20 mouse cellular contexts compared by ENCODE assay signal in genomic region chr13:79868481-79869225, GRCm38 (mm10).
A peak's percentile ranks its signal among the peaks of the same experiment; 100 is the strongest.
DNase-seq lines count a peak whose midpoint lies in the region; TF ChIP-seq lines count a peak whose summit lies in the region.
"Had no signal": no experiment of that assay in that cellular context is flagged by ENCODE, and none has a peak within 500 bp of the region (broad histone marks: within the 10 kb centered on the region; RNA-seq: fewer than 3 reads in every experiment).

No protein-coding gene starts in this region.

- no peak for TF ChIP-seq CTCF in ES-Bruce4 (IDR thresholded peaks at IDR 0.05; ENCODE audit: low read depth, low read length)

- H3K36me3 ChIP-seq in ES-Bruce4 (ENCODE audit: control insufficient read depth, insufficient read depth, low read length, poor library complexity, severe bottlenecking), result no peaks in the 10 kb centered on the region
- H3K36me3 ChIP-seq in ES-E14 (ENCODE audit: control insufficient read depth, insufficient read depth, low read length, poor library complexity, severe bottlenecking), result peaks cover 4% of the 10 kb centered on the region; the same call in 1 of the 2 replicates
- H3K36me3 ChIP-seq: embryonic facial prominence, embryonic 13.5 days; embryonic facial prominence, embryonic 15.5 days; forebrain, embryonic 10.5 days; forebrain, embryonic 12.5 days had no signal

- H3K9ac ChIP-seq in ES-Bruce4 (ENCODE audit: low read depth, poor library complexity, severe bottlenecking), result no peak overlapping the region
- H3K9ac ChIP-seq in ES-E14 (ENCODE audit: insufficient read depth, low read depth, low read length, poor library complexity, severe bottlenecking), result no peak overlapping the region
- H3K9ac ChIP-seq: embryonic facial prominence, embryonic 13.5 days; embryonic facial prominence, embryonic 15.5 days; forebrain, embryonic 12.5 days had no signal

- H3K4me3 ChIP-seq in ES-Bruce4 (ENCODE audit: low read depth, low read length) (no peak overlapping the region), ES-E14 (ENCODE audit: insufficient read depth in 1 of 2, low read depth in 1 of 2, low read length in 2 of 2, poor library complexity in 1 of 2, severe bottlenecking in 1 of 2) (no peak overlapping the region)
- H3K4me3 ChIP-seq: embryonic facial prominence, embryonic 13.5 days; embryonic facial prominence, embryonic 15.5 days; erythroblast, embryonic 14.5 days; forebrain, embryonic 10.5 days; forebrain, embryonic 12.5 days had no signal

- H3K27me3 ChIP-seq in ES-Bruce4 (ENCODE audit: control insufficient read depth, insufficient read depth, low read length, poor library complexity, severe bottlenecking), result no peaks in the 10 kb centered on the region
- H3K27me3 ChIP-seq: CH12.LX; embryonic facial prominence, embryonic 13.5 days; embryonic facial prominence, embryonic 15.5 days; forebrain, embryonic 12.5 days had no signal

- H3K27ac ChIP-seq in ES-Bruce4 (ENCODE audit: insufficient read depth, low read length), result peak overlapping the region; percentile 69
- peak overlapping the region; percentile 40; the same call in 1 of the 2 replicates for H3K27ac ChIP-seq in ES-E14 (ENCODE audit: insufficient read depth, low read depth, low read length, poor library complexity, severe bottlenecking)
- H3K27ac ChIP-seq: embryonic facial prominence, embryonic 13.5 days; embryonic facial prominence, embryonic 15.5 days; forebrain, embryonic 10.5 days; forebrain, embryonic 12.5 days had no signal

- DNase-seq in ES-E14 (ENCODE audit: low read depth, low spot score) (peak; percentile 43), ZHBTc4 (ENCODE audit: low read depth, low spot score) (peak; percentile 53)
- no peak for DNase-seq in embryo, embryonic 11 days
- DNase-seq in cerebellum, adult 11-12 months, result no peak
- DNase-seq: adrenal gland, adult 2 months; adrenal gland, postnatal 10 days; adrenal gland, postnatal 25 days; B cell, adult 2 months; cerebellum, adult 11 months; cerebellum, adult 2 months; cerebellum, adult 9-10 months; cerebellum, postnatal 10 days; cerebellum, postnatal 25 days had no signal

- TF ChIP-seq EP300 in ES-Bruce4 (IDR thresholded peaks at IDR 0.05; ENCODE audit: insufficient read depth, low read depth, low read length), result peak; percentile 60; the same call in 1 of the 2 replicates

- in situ Hi-C loops in ES-E14 (cut with MboI; ENCODE audit: low sequenced_read_pairs in 2 of 2, unreplicated experiment in 2 of 2), result no loop called here

- peaks cover 8% of the 10 kb centered on the region for H3K9me3 ChIP-seq in ES-Bruce4 (replicated peaks; ENCODE audit: control insufficient read depth, insufficient read depth, low read length, poor library complexity, severe bottlenecking)
- no peaks in the 10 kb centered on the region for H3K9me3 ChIP-seq in ES-E14 (ENCODE audit: control insufficient read depth, insufficient read depth, low read depth, low read length)
- H3K9me3 ChIP-seq: embryonic facial prominence, embryonic 15.5 days had no signal

- TF ChIP-seq POLR2A in ES-Bruce4 (IDR thresholded peaks at IDR 0.05; ENCODE audit: insufficient read depth, low read length), result no peak

- H3K4me1 ChIP-seq in ES-Bruce4 (ENCODE audit: control insufficient read depth, insufficient read depth, low read length) (no peaks in the 10 kb centered on the region), ES-E14 (ENCODE audit: control insufficient read depth in 2 of 2, insufficient read depth in 2 of 2, low read length in 2 of 2, poor library complexity in 1 of 2) (peaks cover 7% of the 10 kb centered on the region in 2 experiments; a peak in 3 of 4 replicates)
- H3K4me1 ChIP-seq: embryonic facial prominence, embryonic 13.5 days; embryonic facial prominence, embryonic 15.5 days; forebrain, embryonic 10.5 days; forebrain, embryonic 12.5 days had no signal

TF ChIP-seq in ES-E14, 5 proteins besides CTCF, POLR2A, EP300 and RAD21:
- no peak for TF ChIP-seq ZC3H11A (IDR thresholded peaks at IDR 0.05; ENCODE audit: borderline replicate concordance, low read depth, low read length)
- TF ChIP-seq CHD2 (IDR thresholded peaks at IDR 0.05; ENCODE audit: low read depth, low read length), result no peak
- no peak for TF ChIP-seq HCFC1 (IDR thresholded peaks at IDR 0.05; ENCODE audit: borderline replicate concordance, insufficient read depth, low read length)
- no peak for TF ChIP-seq ZNF384 (IDR thresholded peaks at IDR 0.05; ENCODE audit: low read depth, low read length)
- no peak for TF ChIP-seq MAFK (IDR thresholded peaks at IDR 0.05; ENCODE audit: insufficient read depth, low read depth, low read length)

Comparison
In these comparisons a context has a peak if more than half of its experiments do, and no peak if none do; other contexts are left out.
1. DNase-seq: peak in ES-E14 (single experiment) and ZHBTc4 (single experiment); none in embryo, embryonic 11 days (single experiment) and cerebellum, adult 11-12 months (single experiment).